Mouse (Mus musculus) midbrain, embryonic 12.5 days (tissue): ENCODE measurements at regions not wholly inside any gene's neighbourhood (a gene's known extent, or its start where the extent isn't known, plus 50 kb on each side); places are given as distances from the start of the nearest gene placed in this dataset.
A peak's percentile ranks its signal among the peaks of the same experiment; 100 is the strongest.

Experiments used
- ATAC-seq: fragments of 200-750 bp; cut with Nextera tagmentation; 2 replicates; pipeline ENCODE4 v1.8.0; 2017; ENCODE audit warnings: low read depth, moderate TSS enrichment, moderate library complexity; ENCODE audit not compliant: low FRiP score
- H3K27ac ChIP-seq: fragments of 300-500 bp; sonication (generic); replicated peaks from 2 replicates; pipeline ENCODE4 v1.5.1; 2016; ENCODE audit warnings: mild to moderate bottlenecking
- H3K27me3 ChIP-seq: fragments of 300-500 bp; sonication (generic); 2 replicates; pipeline ENCODE4 v1.6.1; 2016; ENCODE audit warnings: mild to moderate bottlenecking
- H3K36me3 ChIP-seq: fragments of 300-500 bp; sonication (generic); 2 replicates; pipeline ENCODE4 v1.6.1; 2016
- H3K4me1 ChIP-seq: fragments of 300-500 bp; sonication (generic); 2 replicates; pipeline ENCODE4 v1.6.1; 2016
- H3K4me2 ChIP-seq: fragments of 300-500 bp; sonication (generic); replicated peaks from 2 replicates; pipeline ENCODE4 v1.6.1; 2016; ENCODE audit warnings: mild to moderate bottlenecking, moderate library complexity
- H3K4me3 ChIP-seq: fragments of 300-500 bp; sonication (generic); 2 replicates; pipeline ENCODE4 v1.5.1; 2016; ENCODE audit warnings: mild to moderate bottlenecking
- H3K9ac ChIP-seq: fragments of 300-500 bp; sonication (generic); replicated peaks from 2 replicates; pipeline ENCODE4 v1.6.1; 2016; ENCODE audit warnings: mild to moderate bottlenecking, moderate library complexity
- H3K9me3 ChIP-seq: fragments of 300-500 bp; sonication (generic); 2 replicates; pipeline ENCODE4 v1.6.1; 2016; ENCODE audit warnings: mild to moderate bottlenecking
- WGBS: fragments of 180-500 bp; shearing (Covaris S2); methylation state at CpG from one replicate; pipeline ENCODE4 v1.1.7; 2016; 5-methylcytosine and 5-hydroxymethylcytosine counted together

GRCm38 (mm10) chr14:25328230-25328629, 130.8 kb upstream of the Zmiz1 start:
- no peak overlapping the region for H3K9ac ChIP-seq
- H3K4me1 ChIP-seq: peaks cover 13% of the 10 kb centered on the region
- H3K36me3 ChIP-seq: no peaks in the 10 kb centered on the region
- no peaks in the 10 kb centered on the region for H3K27me3 ChIP-seq
- no peaks in the 10 kb centered on the region for H3K9me3 ChIP-seq
- no peak overlapping the region for H3K27ac ChIP-seq
- no peak for ATAC-seq
- no peak overlapping the region for H3K4me3 ChIP-seq
- H3K4me2 ChIP-seq: no peak overlapping the region
- WGBS: 84% methylated on average over 5 of the region's 5 CpGs

DNA sequence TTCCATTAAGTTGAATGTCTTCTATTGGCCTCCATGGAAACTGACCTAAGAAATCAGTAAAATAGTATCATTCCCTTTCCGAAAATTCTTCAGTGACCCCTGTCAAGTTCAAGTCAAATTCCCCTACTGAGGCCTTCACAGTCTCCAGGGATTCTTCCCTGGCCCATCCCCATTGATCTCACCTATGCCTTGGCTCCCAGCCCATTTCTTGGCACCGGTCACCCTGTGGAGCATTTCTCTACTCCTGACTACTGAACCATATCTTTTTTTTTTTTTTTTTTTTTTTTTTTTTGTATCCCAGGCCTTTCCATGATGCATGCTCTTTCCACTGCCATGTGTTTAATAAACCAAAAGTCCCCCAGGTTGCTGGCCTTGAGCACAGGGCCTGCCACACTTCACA, 124.8 kb upstream of the Zmiz1 start:
- no peaks in the 10 kb centered on the region; the same call in 1 of the 2 replicates for H3K9me3 ChIP-seq
- no peak overlapping the region for H3K4me3 ChIP-seq
- H3K27me3 ChIP-seq: no peaks in the 10 kb centered on the region
- ATAC-seq: no peak
- H3K9ac ChIP-seq: no peak overlapping the region
- H3K36me3 ChIP-seq: no peaks in the 10 kb centered on the region
- H3K27ac ChIP-seq: no peak overlapping the region
- no peak overlapping the region for H3K4me2 ChIP-seq
- peaks cover 13% of the 10 kb centered on the region for H3K4me1 ChIP-seq
- WGBS: 96% methylated on average over 2 of the region's 2 CpGs

GRCm38 (mm10) chr14:25336875-25337274, 122.1 kb upstream of the Zmiz1 start:
- H3K4me2 ChIP-seq: no peak overlapping the region
- H3K27me3 ChIP-seq: no peaks in the 10 kb centered on the region
- no peak for ATAC-seq
- WGBS: 91% methylated on average over 1 of the region's 1 CpGs
- no peak overlapping the region for H3K4me3 ChIP-seq
- H3K9ac ChIP-seq: no peak overlapping the region
- no peaks in the 10 kb centered on the region for H3K36me3 ChIP-seq
- H3K4me1 ChIP-seq: peaks cover 21% of the 10 kb centered on the region
- H3K27ac ChIP-seq: no peak overlapping the region
- no peaks in the 10 kb centered on the region; the same call in 1 of the 2 replicates for H3K9me3 ChIP-seq

- Histone ChIP-seq H3K4me3 (no peak overlapping the region), H3K27me3 (no peaks in the 10 kb centered on the region), H3K4me1 (peaks cover 25% of the 10 kb centered on the region), H3K9ac (no peak overlapping the region), H3K27ac (peak overlapping the region; percentile 7; the same call in 1 of the 2 replicates), H3K9me3 (no peaks in the 10 kb centered on the region; the same call in 1 of the 2 replicates), H3K4me2 (no peak overlapping the region), H3K36me3 (no peaks in the 10 kb centered on the region)
- 27% methylated on average over 4 of the region's 9 CpGs for WGBS
- no peak for ATAC-seq
Measured at GRCm38 (mm10) chr14:25338404-25339051, 120.5 kb upstream of the Zmiz1 start.

DNA sequence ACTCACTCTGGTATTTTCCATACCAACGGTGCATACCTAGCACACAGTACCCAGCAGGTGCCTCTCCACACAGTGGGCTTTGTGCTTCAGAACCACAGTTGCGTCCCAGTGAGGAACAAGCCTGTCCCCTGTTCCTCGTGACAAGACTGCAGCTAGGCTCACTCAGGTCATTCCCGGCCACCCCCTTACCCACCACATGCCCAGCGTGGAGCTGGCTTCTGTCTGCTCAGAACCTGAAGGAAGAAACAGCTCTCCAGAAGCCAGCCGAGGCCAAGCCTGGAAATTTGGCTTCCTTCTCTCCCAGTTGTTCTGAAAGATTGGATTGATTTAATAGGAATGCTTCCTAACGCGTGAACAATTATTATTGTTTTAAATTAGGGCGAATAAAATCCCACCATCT, 118.1 kb upstream of the Zmiz1 start:
- Histone ChIP-seq H3K9ac (no peak overlapping the region), H3K4me1 (peaks cover 32% of the 10 kb centered on the region)
- WGBS: 84% methylated on average over 9 of the region's 9 CpGs

GRCm38 (mm10) chr14:25341848-25342427, 117.0 kb upstream of the Zmiz1 start:
- Histone ChIP-seq H3K4me2 (no peak overlapping the region), H3K9me3 (no peaks in the 10 kb centered on the region), H3K4me3 (no peak overlapping the region), H3K4me1 (peaks cover 32% of the 10 kb centered on the region), H3K27ac (no peak overlapping the region), H3K36me3 (no peaks in the 10 kb centered on the region), H3K9ac (no peak overlapping the region), H3K27me3 (no peaks in the 10 kb centered on the region)
- WGBS: 72% methylated on average over 9 of the region's 9 CpGs
- ATAC-seq: no peak

More for the DNA sequence above, 118.1 kb upstream of the Zmiz1 start:
- H3K36me3 ChIP-seq: no peaks in the 10 kb centered on the region
- no peaks in the 10 kb centered on the region for H3K9me3 ChIP-seq
- H3K27ac ChIP-seq: no peak overlapping the region
- no peak overlapping the region for H3K4me2 ChIP-seq
- no peak for ATAC-seq
- no peak overlapping the region for H3K4me3 ChIP-seq
- H3K27me3 ChIP-seq: no peaks in the 10 kb centered on the region

DNA sequence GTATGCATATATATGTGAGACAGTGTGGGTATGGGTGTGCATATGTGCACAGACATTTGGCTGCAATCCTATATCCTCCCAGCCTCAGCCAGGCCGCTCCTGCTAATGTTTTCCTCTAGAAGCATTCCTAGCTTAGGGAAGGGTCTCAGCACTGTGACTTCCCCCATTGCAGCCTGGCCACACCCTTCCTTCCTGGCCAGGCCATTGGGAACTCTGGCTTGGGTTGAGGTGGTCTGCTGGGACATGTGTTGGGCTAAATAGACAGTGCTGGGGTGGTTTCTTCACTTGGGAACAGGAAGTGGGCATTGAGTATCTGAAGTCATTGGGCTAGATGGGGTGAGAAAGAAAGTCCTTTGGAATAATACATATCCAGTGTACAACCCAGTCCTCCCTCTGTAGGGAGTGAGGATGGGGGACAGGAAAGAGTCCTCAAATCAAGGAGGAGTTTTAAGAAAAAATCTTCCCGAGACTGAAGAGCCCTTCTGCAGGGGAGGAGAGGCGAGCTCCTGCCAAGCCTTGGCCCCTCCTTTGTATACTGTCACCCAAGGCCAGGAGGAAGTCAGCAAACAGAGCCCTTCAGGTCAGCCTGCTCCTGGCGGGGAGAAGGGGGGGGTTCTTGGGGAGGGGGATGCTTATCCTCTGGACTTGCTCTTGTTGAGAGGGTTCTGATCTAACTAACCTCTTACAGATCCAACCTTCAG, 116.0 kb upstream of the Zmiz1 start:
- ATAC-seq: no peak
- Histone ChIP-seq H3K4me2 (no peak overlapping the region), H3K36me3 (no peaks in the 10 kb centered on the region), H3K9me3 (no peaks in the 10 kb centered on the region), H3K9ac (no peak overlapping the region), H3K27me3 (no peaks in the 10 kb centered on the region), H3K4me3 (no peak overlapping the region), H3K4me1 (peaks cover 30% of the 10 kb centered on the region), H3K27ac (no peak overlapping the region)
- WGBS: 56% methylated on average over 4 of the region's 4 CpGs

- Histone ChIP-seq H3K36me3 (no peaks in the 10 kb centered on the region), H3K9me3 (no peaks in the 10 kb centered on the region), H3K27me3 (no peaks in the 10 kb centered on the region), H3K4me1 (peaks cover 16% of the 10 kb centered on the region), H3K4me3 (no peak overlapping the region), H3K9ac (no peak overlapping the region), H3K27ac (no peak overlapping the region), H3K4me2 (no peak overlapping the region)
- 63% methylated on average over 2 of the region's 2 CpGs for WGBS
- ATAC-seq: no peak
Measured at GRCm38 (mm10) chr14:25345995-25346394, 113.0 kb upstream of the Zmiz1 start.

DNA sequence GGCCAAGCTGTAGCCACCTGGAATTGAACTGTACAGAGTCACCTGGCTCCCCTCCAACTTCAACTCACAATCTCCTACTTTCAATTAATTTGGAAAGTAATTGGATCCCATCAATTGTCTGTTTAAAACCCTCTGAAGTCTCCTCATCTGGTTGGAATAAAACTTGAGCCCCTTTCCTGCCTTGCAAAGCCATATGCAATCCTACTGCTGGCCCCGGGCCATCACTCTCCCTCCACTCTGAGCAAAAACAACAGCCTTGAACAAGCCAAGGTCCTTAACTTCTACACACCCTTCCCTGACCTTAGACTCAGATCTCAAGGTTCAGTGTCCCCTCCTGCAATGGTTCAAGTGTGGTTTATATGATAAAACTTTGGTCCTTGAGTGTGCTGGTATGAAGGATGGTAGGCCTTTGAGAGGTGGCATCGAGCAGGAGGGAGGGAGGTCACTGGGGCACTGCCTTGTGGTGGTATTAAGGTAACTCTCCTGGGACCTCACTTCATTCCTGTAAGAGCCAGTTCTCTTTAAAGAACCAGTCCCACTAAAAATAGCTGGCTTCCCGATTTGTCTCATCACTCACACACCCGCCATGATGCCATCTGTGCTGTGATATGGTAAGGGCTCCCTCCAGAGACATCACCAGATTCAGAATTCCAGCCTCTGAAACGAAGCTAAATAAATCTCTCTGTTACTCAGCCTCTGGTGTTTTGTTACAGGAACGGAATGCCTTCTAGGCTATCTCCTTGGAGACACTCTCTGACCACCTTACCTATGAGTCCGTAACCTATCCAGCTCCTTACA, 112.0 kb upstream of the Zmiz1 start:
- ATAC-seq: no peak
- Histone ChIP-seq H3K4me2 (no peak overlapping the region), H3K27ac (no peak overlapping the region), H3K27me3 (no peaks in the 10 kb centered on the region), H3K4me3 (no peak overlapping the region), H3K9ac (no peak overlapping the region), H3K9me3 (no peaks in the 10 kb centered on the region), H3K36me3 (no peaks in the 10 kb centered on the region), H3K4me1 (peaks cover 11% of the 10 kb centered on the region; the same call in 1 of the 2 replicates)
- 78% methylated on average over 7 of the region's 7 CpGs for WGBS

DNA sequence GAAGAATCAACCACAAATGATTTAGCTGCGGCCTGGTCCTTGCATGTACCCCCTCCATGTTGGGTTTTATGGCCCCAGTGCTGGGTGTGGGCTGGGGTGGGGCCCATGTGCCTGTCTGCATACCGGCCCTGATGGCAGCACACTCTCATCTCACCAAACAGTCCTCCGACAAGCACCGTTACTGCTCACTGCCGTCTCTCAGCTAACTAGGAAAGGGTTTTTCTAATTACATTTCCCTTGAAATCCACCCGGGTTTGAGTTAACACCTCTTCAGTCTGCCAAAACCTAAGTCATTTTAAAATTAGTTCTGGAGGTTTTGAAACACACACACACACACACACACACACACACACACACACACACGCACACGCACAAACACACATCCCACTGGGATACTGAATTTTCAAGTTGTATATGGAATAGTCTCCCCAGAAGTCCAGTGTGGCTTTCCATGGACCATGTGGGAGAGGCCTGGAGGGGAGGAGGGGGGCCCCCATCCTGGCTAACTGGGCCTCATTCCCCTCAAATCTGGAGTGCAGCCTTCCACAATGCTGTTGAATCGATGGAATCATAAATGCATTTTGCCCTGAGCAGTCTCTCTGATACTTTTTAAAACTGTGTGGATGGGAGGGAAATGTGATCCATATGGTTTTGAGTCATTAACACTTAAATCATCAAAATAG, 108.6 kb upstream of the Zmiz1 start:
- Histone ChIP-seq H3K36me3 (no peaks in the 10 kb centered on the region), H3K9ac (no peak overlapping the region), H3K27me3 (no peaks in the 10 kb centered on the region), H3K4me1 (no peaks in the 10 kb centered on the region), H3K27ac (no peak overlapping the region), H3K9me3 (no peaks in the 10 kb centered on the region), H3K4me2 (no peak overlapping the region), H3K4me3 (no peak overlapping the region)
- ATAC-seq: no peak
- WGBS: 89% methylated on average over 9 of the region's 9 CpGs

- 86% methylated on average over 8 of the region's 8 CpGs for WGBS
- H3K4me3 ChIP-seq: no peak overlapping the region
- no peak overlapping the region for H3K27ac ChIP-seq
- H3K27me3 ChIP-seq: no peaks in the 10 kb centered on the region
- H3K9ac ChIP-seq: no peak overlapping the region
- ATAC-seq: no peak
- no peaks in the 10 kb centered on the region for H3K36me3 ChIP-seq
- H3K9me3 ChIP-seq: no peaks in the 10 kb centered on the region
- H3K4me1 ChIP-seq: no peaks in the 10 kb centered on the region
- H3K4me2 ChIP-seq: no peak overlapping the region
Measured at GRCm38 (mm10) chr14:25353804-25354203, 105.2 kb upstream of the Zmiz1 start.
